Mouse (Mus musculus) urinary bladder, postnatal 36 days (tissue): ENCODE measurements around the gene Tln2.
A peak's percentile ranks its signal among the peaks of the same experiment; 100 is the strongest.
"Not testable (repeated sequence)": the region's sequence is repeated elsewhere in the genome, so short reads cannot be mapped to it uniquely, and the experiment has no call there.

ENCODE experiments used
- DNase-seq, 2 experiments: peaks; one replicate each; pipeline ENCODE4 v3.0.0; 2022; ENCODE audit warnings: low spot score in 2 of 2, mixed read lengths in 1 of 2

Gene Tln2

GRCm38 (mm10) chr9:67362053-67362452, 197.4 kb downstream of the Tln2 start:
- no peak for DNase-seq

- DNase-seq: no peak
Observed at GRCm38 (mm10) chr9:67361511-67361910, 198.0 kb downstream of the Tln2 start.

GRCm38 (mm10) chr9:67354356-67354755, 205.1 kb downstream of the Tln2 start:
- no peak for DNase-seq

GRCm38 (mm10) chr9:67353365-67353764, 206.1 kb downstream of the Tln2 start:
- DNase-seq: no peak

- no peak for DNase-seq
Observed at GRCm38 (mm10) chr9:67348983-67349382, 210.5 kb downstream of the Tln2 start.

- DNase-seq: no peak
Observed at GRCm38 (mm10) chr9:67347184-67347583, 212.3 kb downstream of the Tln2 start.

- DNase-seq: no peak
Observed at GRCm38 (mm10) chr9:67331281-67331680, 228.2 kb downstream of the Tln2 start.

- DNase-seq: no peak
Observed at GRCm38 (mm10) chr9:67328451-67328850, 231.1 kb downstream of the Tln2 start.

GRCm38 (mm10) chr9:67321886-67322285, 237.6 kb downstream of the Tln2 start:
- no peak for DNase-seq

GRCm38 (mm10) chr9:67315356-67315755, 244.1 kb downstream of the Tln2 start:
- peak in 1 of 2 experiments; percentile 31 for DNase-seq

- no peak for DNase-seq
Observed at GRCm38 (mm10) chr9:67304992-67305391, 254.5 kb downstream of the Tln2 start.

- DNase-seq: no peak
Observed at GRCm38 (mm10) chr9:67303986-67304385, 255.5 kb downstream of the Tln2 start.

- no peak for DNase-seq
Observed at GRCm38 (mm10) chr9:67303038-67303437, 256.5 kb downstream of the Tln2 start.

GRCm38 (mm10) chr9:67302386-67302989, 257.0 kb downstream of the Tln2 start:
- no peak for DNase-seq

- DNase-seq: no peak
Observed at GRCm38 (mm10) chr9:67301571-67301970, 257.9 kb downstream of the Tln2 start.

GRCm38 (mm10) chr9:67300769-67301168, 258.7 kb downstream of the Tln2 start:
- DNase-seq: no peak

- DNase-seq: no peak
Observed at GRCm38 (mm10) chr9:67300346-67300745, 259.2 kb downstream of the Tln2 start.

GRCm38 (mm10) chr9:67299164-67299563, 260.3 kb downstream of the Tln2 start:
- no peak for DNase-seq

- no peak for DNase-seq
Observed at GRCm38 (mm10) chr9:67297236-67297889, 262.1 kb downstream of the Tln2 start.

GRCm38 (mm10) chr9:67287457-67287856, 272.0 kb downstream of the Tln2 start:
- DNase-seq: no peak

- DNase-seq: no peak
Observed at GRCm38 (mm10) chr9:67286801-67287200, 272.7 kb downstream of the Tln2 start.

GRCm38 (mm10) chr9:67285544-67285943, 274.0 kb downstream of the Tln2 start:
- no peak for DNase-seq

GRCm38 (mm10) chr9:67281812-67282211, 277.7 kb downstream of the Tln2 start:
- DNase-seq: no peak

- DNase-seq: not testable (repeated sequence)
Observed at GRCm38 (mm10) chr9:67280311-67280710, 279.2 kb downstream of the Tln2 start.
